Mouse (Mus musculus) heart, embryonic 16.5 days (tissue): ENCODE results near the gene Tlk1. TPM values are rescaled to one million over a fixed set of nuclear protein-coding genes. Genes with fewer than 3 reads are reported as not detected.

ENCODE experiments used
- ATAC-seq: fragments of 200-750 bp; cut with Nextera tagmentation; replicated peaks from 2 replicates; pipeline ENCODE4 v1.8.0; 2017; ENCODE audit warnings: moderate number of reproducible peaks; ENCODE audit not compliant: insufficient read depth, low FRiP score; ENCODE audit errors: extremely low read depth
- H3K27ac ChIP-seq: fragments of 300-500 bp; sonication (generic); 2 replicates; pipeline ENCODE4 v1.5.1; 2014; ENCODE audit warnings: mild to moderate bottlenecking, low read length, control low read depth, moderate library complexity
- H3K27me3 ChIP-seq: fragments of 300-500 bp; sonication (generic); 2 replicates; pipeline ENCODE4 v1.6.1; 2014; ENCODE audit warnings: low read length, mixed read lengths; ENCODE audit not compliant: control insufficient read depth, insufficient read depth
- H3K36me3 ChIP-seq: fragments of 300-500 bp; sonication (generic); 2 replicates; pipeline ENCODE4 v1.6.1; 2014; ENCODE audit not compliant: control insufficient read depth, insufficient read depth
- H3K4me1 ChIP-seq: fragments of 300-500 bp; sonication (generic); 2 replicates; pipeline ENCODE4 v1.6.1; 2014; ENCODE audit warnings: low read length, mixed read lengths; ENCODE audit not compliant: control insufficient read depth, insufficient read depth
- H3K4me2 ChIP-seq: fragments of 300-500 bp; sonication (generic); 2 replicates; pipeline ENCODE4 v1.6.1; 2014; ENCODE audit warnings: low read depth, mild to moderate bottlenecking, control low read depth, low read length
- H3K4me3 ChIP-seq: fragments of 300-500 bp; sonication (generic); 2 replicates; pipeline ENCODE4 v1.5.1; 2014; ENCODE audit warnings: mild to moderate bottlenecking, control low read depth, low read length
- H3K9ac ChIP-seq: fragments of 300-500 bp; sonication (generic); 2 replicates; pipeline ENCODE4 v1.6.1; 2014; ENCODE audit warnings: low read length, control low read depth
- H3K9me3 ChIP-seq: fragments of 300-500 bp; sonication (generic); replicated peaks from 2 replicates; pipeline ENCODE4 v1.6.1; 2016; ENCODE audit warnings: low read length; ENCODE audit not compliant: control insufficient read depth
- WGBS: fragments of 180-500 bp; shearing (Covaris S2); extraction: QIAGEN DNeasy Blood & Tissue Kit; methylation state at CpG from one replicate; pipeline ENCODE4 v1.1.7; 2014; 5-methylcytosine and 5-hydroxymethylcytosine counted together
- polyA plus RNA-seq: library from polyadenylated mRNA; unstranded; fragments of >200 nt; fragmentation: Nextera tagmentation; extraction: Ambion mirVana; gene quantifications from 2 replicates; pipeline ENCODE4 v1.2.1, GENCODE M21; 2015

Gene Tlk1
- polyA plus RNA-seq, 1 experiment from 2014 or later: 19.4 TPM

DNA sequence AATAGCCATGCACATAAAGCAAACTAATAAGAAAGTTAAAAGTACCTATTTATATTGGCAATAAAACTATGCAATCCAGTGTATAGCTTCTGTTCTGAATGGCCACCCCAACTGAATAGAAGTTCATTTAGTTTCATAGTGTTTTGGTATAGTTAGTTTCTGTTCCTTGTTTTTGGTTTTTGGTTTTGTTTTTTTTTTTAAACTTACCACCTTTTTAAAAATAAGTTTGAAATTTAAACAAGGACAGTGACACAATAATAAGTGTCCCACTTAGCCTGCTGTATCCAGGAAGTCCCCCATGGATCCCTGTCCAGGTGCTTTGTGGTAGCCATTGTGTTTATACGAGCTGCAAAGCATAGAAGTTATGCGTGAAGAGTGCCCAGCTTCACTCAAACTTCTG lies 156.3 kb downstream of the Tlk1 start:
- 76% methylated on average over 2 of the region's 2 CpGs for WGBS
- no peak overlapping the region for H3K9ac ChIP-seq

DNA sequence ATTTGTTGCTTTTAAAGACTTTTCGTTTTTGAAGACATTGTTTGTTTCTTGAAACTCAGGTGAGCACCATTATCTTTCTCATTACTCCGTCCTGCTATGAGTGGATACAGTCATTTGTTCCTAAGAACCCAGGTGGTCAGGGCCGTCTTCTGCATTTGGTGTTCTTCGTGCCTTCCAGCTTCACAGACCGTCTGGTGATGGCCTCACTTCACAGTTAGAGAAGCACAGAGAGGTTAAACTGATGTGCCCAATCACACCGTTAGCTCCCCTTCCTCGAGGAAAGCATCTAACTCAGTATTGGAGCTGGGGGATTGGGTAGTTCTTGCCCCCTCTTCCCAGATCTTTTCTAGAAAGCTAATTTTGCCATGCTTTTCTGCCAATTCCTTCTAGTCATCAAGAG lies 158.5 kb downstream of the Tlk1 start:
- no peak overlapping the region for H3K4me3 ChIP-seq
- WGBS: 83% methylated on average over 7 of the region's 7 CpGs
- no peak overlapping the region for H3K4me2 ChIP-seq
- no peak overlapping the region for H3K27ac ChIP-seq
- ATAC-seq: no peak
- H3K27me3 ChIP-seq: no peaks in the 10 kb centered on the region
- H3K36me3 ChIP-seq: no peaks in the 10 kb centered on the region
- H3K9me3 ChIP-seq: no peaks in the 10 kb centered on the region
- no peak overlapping the region for H3K9ac ChIP-seq
- H3K4me1 ChIP-seq: peaks cover 24% of the 10 kb centered on the region

More for the DNA sequence above, 156.3 kb downstream of the Tlk1 start:
- Histone ChIP-seq H3K27me3 (no peaks in the 10 kb centered on the region), H3K4me3 (no peak overlapping the region), H3K4me2 (no peak overlapping the region), H3K27ac (no peak overlapping the region), H3K4me1 (peaks cover 9% of the 10 kb centered on the region), H3K9me3 (no peaks in the 10 kb centered on the region), H3K36me3 (no peaks in the 10 kb centered on the region)
- ATAC-seq: no peak

DNA sequence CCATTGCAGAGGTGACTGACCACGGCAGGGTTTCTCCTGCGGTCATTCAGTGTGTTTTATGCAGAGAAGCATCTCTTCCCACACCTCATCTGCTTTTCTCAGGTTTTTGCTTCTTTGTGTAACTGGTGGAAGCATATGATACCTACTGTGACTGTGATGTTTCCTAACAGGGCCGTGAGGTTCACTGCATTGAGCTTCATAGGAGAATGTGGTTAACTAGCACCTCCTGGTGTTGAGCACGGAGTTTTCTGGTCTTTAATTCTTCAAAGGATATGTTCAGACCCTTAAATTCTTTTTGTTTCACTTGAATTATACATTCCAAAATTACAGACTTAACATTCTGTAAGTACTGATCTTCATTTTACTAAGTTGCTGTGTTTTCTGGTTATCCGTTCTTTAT lies 161.8 kb downstream of the Tlk1 start:
- H3K27ac ChIP-seq: no peak overlapping the region
- peaks cover 18% of the 10 kb centered on the region for H3K4me1 ChIP-seq
- H3K27me3 ChIP-seq: no peaks in the 10 kb centered on the region
- H3K4me2 ChIP-seq: no peak overlapping the region
- no peaks in the 10 kb centered on the region for H3K36me3 ChIP-seq
- 70% methylated on average over 5 of the region's 5 CpGs for WGBS
- ATAC-seq: no peak
- no peak overlapping the region for H3K4me3 ChIP-seq
- H3K9me3 ChIP-seq: no peaks in the 10 kb centered on the region
- H3K9ac ChIP-seq: no peak overlapping the region

Other genes with a start within 250 kb of the Tlk1 start
- gene Gorasp2, start 164.2 kb downstream of the Tlk1 start, polyA plus RNA-seq: 128 and 131 TPM in 2 replicates
- gene Gm26558, start 163.6 kb downstream of the Tlk1 start, polyA plus RNA-seq: 2.7 and 3.0 TPM in 2 replicates
- gene Dcaf17, start 229.6 kb upstream of the Tlk1 start, polyA plus RNA-seq: 19.9 and 21.5 TPM in 2 replicates
- gene Mettl8, start 229.9 kb upstream of the Tlk1 start, polyA plus RNA-seq: 10.1 and 15.1 TPM in 2 replicates